Mouse (Mus musculus) brain, embryonic 14.5 days (tissue): ENCODE data around the gene Cdc25b.

ENCODE experiments used
- CTCF ChIP-seq: fragments of 200-500 bp; IDR thresholded peaks from 2 replicates; pipeline ENCODE4 v1.5.1; 2012; ENCODE audit warnings: inconsistent platforms, mild to moderate bottlenecking, moderate library complexity, borderline replicate concordance; ENCODE audit not compliant: insufficient read depth, insufficient read length; ENCODE audit errors: extremely low read depth
- POLR2A ChIP-seq: fragments of 200-500 bp; IDR thresholded peaks from 2 replicates; pipeline ENCODE4 v1.6.1; 2012; ENCODE audit warnings: mild to moderate bottlenecking, inconsistent platforms, borderline replicate concordance; ENCODE audit not compliant: poor library complexity, insufficient read depth, insufficient read length, severe bottlenecking; ENCODE audit errors: extremely low read depth

- no peak for TF ChIP-seq POLR2A
- TF ChIP-seq CTCF = no peak
Measured at GRCm38 (mm10) chr2:131179246-131179886, 7.4 kb upstream of the Cdc25b start.
